Comparison of ENCODE assay signal across 17 mouse cellular contexts in the genomic region with DNA sequence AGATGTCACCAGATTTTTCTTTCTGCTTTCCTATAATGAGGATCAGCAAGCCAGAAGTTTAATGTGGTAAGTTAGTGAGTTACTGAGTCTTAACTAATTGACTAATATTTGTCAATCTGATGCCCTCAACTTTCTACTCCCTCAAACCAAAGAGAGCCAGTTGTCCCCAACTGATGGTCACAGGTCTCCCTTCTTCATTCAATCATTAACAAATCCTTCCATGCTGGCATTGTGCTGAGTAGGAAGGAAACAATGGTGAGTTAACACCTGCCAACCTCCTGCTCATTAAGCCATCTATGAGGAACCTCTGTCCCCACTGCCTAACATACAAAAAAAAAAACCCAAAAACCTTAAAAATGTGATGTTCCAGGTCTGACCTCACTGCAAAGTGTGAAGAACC.
"Had no signal": no experiment of that assay in that cellular context is flagged by ENCODE, and none has a peak within 500 bp of the region (broad histone marks: within the 10 kb centered on the region; RNA-seq: fewer than 3 reads in every experiment).

No protein-coding gene starts in this region.

- DNase-seq: lung, adult 2 months; lung, postnatal 14 days; lung, postnatal 36 days; right cerebral cortex, postnatal 14 days; thymus, adult 2 months; thymus, postnatal 25 days; thymus, postnatal 4 days had no signal

- H3K4me2 ChIP-seq: lung, embryonic 15.5 days; midbrain, embryonic 11.5 days; midbrain, embryonic 13.5 days; midbrain, embryonic 15.5 days; neural tube, embryonic 12.5 days; stomach, embryonic 15.5 days had no signal

- ATAC-seq: lung, postnatal 0 days; midbrain, embryonic 13.5 days; midbrain, embryonic 15.5 days had no signal

- H3K4me1 ChIP-seq: lung, embryonic 15.5 days; midbrain, embryonic 13.5 days; midbrain, embryonic 15.5 days had no signal

- H3K4me3 ChIP-seq: lung, embryonic 15.5 days; megakaryocyte, embryonic 14.5 days; midbrain, embryonic 13.5 days; midbrain, embryonic 15.5 days; neural tube, embryonic 12.5 days; stomach, embryonic 15.5 days had no signal

- H3K27ac ChIP-seq: lung, embryonic 15.5 days; macrophage; midbrain, embryonic 13.5 days; midbrain, embryonic 15.5 days; neural tube, embryonic 12.5 days; stomach, embryonic 15.5 days; stomach, postnatal 0 days had no signal

- H3K9me3 ChIP-seq: lung, embryonic 15.5 days; megakaryocyte, embryonic 14.5 days; midbrain, embryonic 13.5 days; midbrain, embryonic 15.5 days; neural tube, embryonic 12.5 days; stomach, embryonic 15.5 days had no signal

- H3K27me3 ChIP-seq: lung, embryonic 15.5 days; midbrain, embryonic 13.5 days; midbrain, embryonic 15.5 days; neural tube, embryonic 12.5 days; stomach, embryonic 15.5 days had no signal

- H3K9ac ChIP-seq: lung, embryonic 15.5 days; midbrain, embryonic 13.5 days; midbrain, embryonic 15.5 days; neural tube, embryonic 12.5 days; stomach, embryonic 15.5 days had no signal

- H3K36me3 ChIP-seq: lung, embryonic 15.5 days; midbrain, embryonic 15.5 days; stomach, embryonic 15.5 days had no signal
